Mouse (Mus musculus): ENCODE measurements around the gene Lrig1.

DNA sequence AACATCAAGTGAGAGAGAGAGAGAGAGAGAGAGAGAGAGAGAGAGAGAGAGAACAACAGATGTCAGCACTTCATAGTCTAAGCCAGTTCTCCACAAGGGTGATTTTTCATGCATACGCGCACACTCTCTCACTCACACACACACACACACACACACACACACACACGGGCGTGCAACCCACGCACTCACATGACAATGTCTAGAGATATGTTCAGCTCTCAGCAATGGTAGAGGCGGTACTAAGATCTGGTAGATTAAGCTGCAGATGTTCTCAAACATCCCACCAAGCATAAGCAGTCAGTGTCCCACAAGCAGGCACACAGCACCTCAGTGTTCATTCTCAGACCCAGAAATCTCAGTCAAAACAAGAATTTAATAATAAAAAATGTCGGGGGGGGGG, 34.7 kb downstream of the Lrig1 start:
- no peak for TF ChIP-seq GATA1 (IDR thresholded peaks at IDR 0.05; ENCODE audit: borderline replicate concordance, low read length)
- no peak for TF ChIP-seq FLI1 (IDR thresholded peaks at IDR 0.05; ENCODE audit: low read length)

All from megakaryocyte, embryonic 14.5 days (primary cell).